Mouse (Mus musculus) limb, embryonic 15.5 days (tissue): ENCODE results near the gene Fam49a. TPM values are rescaled to one million over a fixed set of nuclear protein-coding genes. Genes with fewer than 3 reads are reported as not detected.

Experiments used
- ATAC-seq: fragments of 200-750 bp; cut with Nextera tagmentation; 2 replicates; pipeline ENCODE4 v1.8.0; 2017; ENCODE audit warnings: low read depth, moderate TSS enrichment; ENCODE audit not compliant: insufficient number of reproducible peaks, low FRiP score, low TSS enrichment
- H3K27ac ChIP-seq: fragments of 300-500 bp; sonication (generic); 2 replicates; pipeline ENCODE4 v1.5.1; 2015; ENCODE audit warnings: moderate library complexity, mild to moderate bottlenecking, inconsistent platforms
- H3K27me3 ChIP-seq: fragments of 300-500 bp; sonication (generic); 2 replicates; pipeline ENCODE4 v1.6.1; 2015; ENCODE audit warnings: inconsistent platforms
- H3K36me3 ChIP-seq: fragments of 300-500 bp; sonication (generic); 2 replicates; pipeline ENCODE4 v1.6.1; 2015; ENCODE audit warnings: inconsistent platforms
- H3K4me1 ChIP-seq: fragments of 300-500 bp; sonication (generic); 2 replicates; pipeline ENCODE4 v1.6.1; 2015; ENCODE audit warnings: inconsistent platforms
- H3K4me2 ChIP-seq: fragments of 300-500 bp; sonication (generic); 2 replicates; pipeline ENCODE4 v1.6.1; 2015; ENCODE audit warnings: mild to moderate bottlenecking, inconsistent platforms
- H3K4me3 ChIP-seq: fragments of 300-500 bp; sonication (generic); 2 replicates; pipeline ENCODE4 v1.5.1; 2015; ENCODE audit warnings: mild to moderate bottlenecking, inconsistent platforms
- H3K9ac ChIP-seq: fragments of 300-500 bp; sonication (generic); 2 replicates; pipeline ENCODE4 v1.6.1; 2015; ENCODE audit warnings: inconsistent platforms
- H3K9me3 ChIP-seq: fragments of 300-500 bp; sonication (generic); 2 replicates; pipeline ENCODE4 v1.6.1; 2016; ENCODE audit warnings: inconsistent platforms
- WGBS: fragments of 180-500 bp; shearing (Covaris S2); methylation state at CpG from one replicate; pipeline ENCODE4 v1.1.7; 2015; 5-methylcytosine and 5-hydroxymethylcytosine counted together
- polyA plus RNA-seq: library from polyadenylated mRNA; unstranded; fragments of >200 nt; fragmentation: Nextera tagmentation; extraction: Ambion mirVana; gene quantifications from 2 replicates; pipeline ENCODE4 v1.2.1, GENCODE M21; 2015

Fam49a gene
- polyA plus RNA-seq, 1 experiment from 2014 or later: 9.8 TPM

DNA sequence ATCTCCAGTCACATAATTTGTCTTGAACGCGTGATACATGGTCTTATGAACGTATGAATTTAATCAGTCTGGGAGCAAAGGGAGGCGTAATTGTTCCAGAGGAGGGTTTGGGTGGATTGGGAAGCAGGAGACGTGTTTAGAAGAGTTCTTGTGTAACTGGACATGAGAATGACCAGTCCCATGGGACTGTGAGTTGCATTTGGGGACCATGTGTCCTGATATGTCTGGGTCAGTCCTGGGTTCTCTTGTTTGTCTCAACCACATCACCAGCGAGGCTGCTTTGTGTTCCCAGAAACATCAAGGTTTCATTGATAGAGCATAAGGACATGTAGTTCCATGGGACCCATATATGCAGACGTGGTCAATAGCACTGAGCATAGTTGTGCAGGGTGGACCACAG lies 36.5 kb downstream of the Fam49a start:
- no peak overlapping the region for H3K4me3 ChIP-seq
- H3K36me3 ChIP-seq: no peaks in the 10 kb centered on the region
- no peaks in the 10 kb centered on the region for H3K27me3 ChIP-seq
- peaks cover 11% of the 10 kb centered on the region; the same call in 1 of the 2 replicates for H3K4me1 ChIP-seq
- H3K9me3 ChIP-seq: no peaks in the 10 kb centered on the region
- H3K9ac ChIP-seq: no peak overlapping the region
- 89% methylated on average over 7 of the region's 7 CpGs for WGBS
- ATAC-seq: no peak
- H3K27ac ChIP-seq: no peak overlapping the region
- no peak overlapping the region for H3K4me2 ChIP-seq

GRCm38 (mm10) chr12:12299303-12299702 lies 37.4 kb downstream of the Fam49a start:
- Histone ChIP-seq H3K27me3 (no peaks in the 10 kb centered on the region), H3K9me3 (no peaks in the 10 kb centered on the region)
- no peak for ATAC-seq

DNA sequence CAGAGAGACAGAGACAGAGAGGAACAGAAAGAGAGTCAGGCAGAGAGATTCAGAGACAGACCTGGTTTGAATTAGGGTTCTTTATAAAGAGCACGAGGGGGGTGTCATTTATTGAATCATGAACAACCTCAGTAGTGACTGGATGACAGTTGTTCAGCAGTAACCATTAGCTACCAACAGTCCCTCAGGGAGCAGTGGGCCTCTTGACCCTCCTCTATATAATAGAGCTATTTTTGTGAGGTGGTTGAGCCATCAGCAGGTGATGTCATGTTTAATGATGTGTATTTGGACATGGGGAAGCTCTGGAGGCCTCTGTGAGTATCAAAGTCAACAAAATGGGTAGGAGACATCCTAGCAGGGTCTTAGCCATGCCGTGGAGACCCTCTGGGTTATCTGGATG lies 39.2 kb downstream of the Fam49a start:
- ATAC-seq: no peak
- Histone ChIP-seq H3K4me1 (peaks cover 11% of the 10 kb centered on the region; the same call in 1 of the 2 replicates), H3K27ac (no peak overlapping the region), H3K4me3 (no peak overlapping the region), H3K9me3 (no peaks in the 10 kb centered on the region), H3K9ac (no peak overlapping the region), H3K4me2 (no peak overlapping the region), H3K36me3 (no peaks in the 10 kb centered on the region), H3K27me3 (no peaks in the 10 kb centered on the region)
- 62% methylated on average over 2 of the region's 2 CpGs for WGBS

More at GRCm38 (mm10) chr12:12299303-12299702, 37.4 kb downstream of the Fam49a start:
- Histone ChIP-seq H3K27ac (no peak overlapping the region), H3K36me3 (no peaks in the 10 kb centered on the region), H3K4me3 (no peak overlapping the region), H3K9ac (no peak overlapping the region), H3K4me1 (peaks cover 11% of the 10 kb centered on the region; the same call in 1 of the 2 replicates), H3K4me2 (no peak overlapping the region)
- WGBS: 66% methylated on average over 2 of the region's 2 CpGs

- Histone ChIP-seq H3K4me2 (no peak overlapping the region), H3K9me3 (no peaks in the 10 kb centered on the region), H3K27me3 (no peaks in the 10 kb centered on the region), H3K4me3 (no peak overlapping the region), H3K4me1 (peaks cover 11% of the 10 kb centered on the region; the same call in 1 of the 2 replicates), H3K27ac (no peak overlapping the region), H3K9ac (no peak overlapping the region), H3K36me3 (no peaks in the 10 kb centered on the region)
- WGBS: 28% methylated on average over 4 of the region's 4 CpGs
- no peak for ATAC-seq
These were observed 39.9 kb downstream of the Fam49a start for GRCm38 (mm10) chr12:12301815-12302214.

DNA sequence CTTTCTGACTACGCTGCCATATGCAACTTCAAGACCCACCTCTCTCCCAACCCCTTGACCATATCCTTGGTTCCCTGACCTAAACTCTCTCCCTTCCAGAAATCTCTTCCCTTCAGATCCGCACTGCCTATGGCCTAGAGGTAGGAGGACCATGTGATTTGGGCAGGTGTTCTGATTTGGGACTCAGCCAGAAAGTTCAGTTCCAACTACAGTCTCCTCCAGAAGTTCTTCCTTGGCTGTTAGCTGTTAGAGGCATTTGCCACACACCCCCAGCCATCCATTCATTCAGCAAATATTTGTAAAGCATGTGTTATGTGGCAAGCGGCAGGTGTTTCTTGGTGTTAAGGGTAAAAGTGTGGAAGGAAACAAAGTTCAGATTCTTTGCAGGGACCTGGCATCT lies 44.3 kb downstream of the Fam49a start:
- 75% methylated on average over 3 of the region's 3 CpGs for WGBS
- no peak for ATAC-seq
- H3K9ac ChIP-seq: no peak overlapping the region
- peaks cover 7% of the 10 kb centered on the region; the same call in 1 of the 2 replicates for H3K4me1 ChIP-seq
- H3K27me3 ChIP-seq: no peaks in the 10 kb centered on the region
- no peaks in the 10 kb centered on the region for H3K9me3 ChIP-seq
- no peak overlapping the region for H3K4me3 ChIP-seq
- no peaks in the 10 kb centered on the region for H3K36me3 ChIP-seq
- H3K27ac ChIP-seq: no peak overlapping the region
- H3K4me2 ChIP-seq: no peak overlapping the region

GRCm38 (mm10) chr12:12306814-12307213 lies 44.9 kb downstream of the Fam49a start:
- no peak overlapping the region for H3K4me2 ChIP-seq
- H3K36me3 ChIP-seq: no peaks in the 10 kb centered on the region
- no peak for ATAC-seq
- H3K9ac ChIP-seq: no peak overlapping the region
- no peak overlapping the region for H3K4me3 ChIP-seq
- no peaks in the 10 kb centered on the region for H3K9me3 ChIP-seq
- no peaks in the 10 kb centered on the region for H3K27me3 ChIP-seq
- 0 out of 2 replicates have a peak, but pooled peaks cover 3% of the 10 kb centered on the region for H3K4me1 ChIP-seq
- 81% methylated on average over 6 of the region's 6 CpGs for WGBS
- H3K27ac ChIP-seq: no peak overlapping the region

DNA sequence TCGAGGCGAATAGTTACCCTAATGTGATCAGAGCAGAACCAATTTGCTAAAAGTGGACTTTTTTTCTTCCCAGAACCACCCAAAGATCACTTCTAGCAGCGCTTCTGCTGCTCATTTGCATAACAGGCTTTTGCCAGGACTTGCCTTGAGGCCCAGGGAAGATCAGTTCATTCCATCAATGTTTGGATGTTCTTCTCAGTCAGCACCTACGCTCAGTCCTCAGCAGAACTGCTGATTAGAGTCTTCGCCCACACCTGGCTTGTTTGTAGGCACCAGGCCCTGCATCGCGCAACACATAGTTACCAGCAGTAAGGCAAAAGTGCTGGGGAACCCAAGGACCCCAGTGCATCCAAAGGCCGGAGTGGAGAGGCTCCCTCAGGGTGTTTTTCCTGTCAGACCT lies 45.3 kb downstream of the Fam49a start:
- no peak for ATAC-seq
- no peak overlapping the region for H3K4me2 ChIP-seq
- 80% methylated on average over 8 of the region's 8 CpGs for WGBS

DNA sequence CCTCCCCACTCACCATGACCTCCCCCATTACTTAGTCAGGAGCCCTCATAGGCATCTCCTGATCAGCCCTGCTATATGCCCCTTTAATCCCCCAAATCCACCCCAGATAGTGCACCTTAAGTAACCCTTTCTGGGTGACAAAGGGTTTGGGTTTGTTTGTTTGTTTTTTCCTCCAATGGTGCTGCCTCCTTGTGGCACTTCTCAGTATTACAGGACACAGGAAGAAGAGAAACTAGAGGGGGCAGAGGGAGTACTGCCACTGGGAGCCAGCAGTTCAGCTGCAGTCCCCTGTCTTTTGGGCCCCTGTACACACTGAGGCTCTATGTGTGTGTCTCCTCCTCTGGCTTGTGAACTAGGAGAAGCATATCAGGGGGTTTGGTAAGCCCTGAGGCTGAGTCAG lies 51.5 kb downstream of the Fam49a start:
- ATAC-seq: no peak
- H3K36me3 ChIP-seq: no peaks in the 10 kb centered on the region
- no peaks in the 10 kb centered on the region for H3K9me3 ChIP-seq
- no peaks in the 10 kb centered on the region for H3K27me3 ChIP-seq
- H3K9ac ChIP-seq: no peak overlapping the region
- no peak overlapping the region for H3K4me3 ChIP-seq
- no peaks in the 10 kb centered on the region; the same call in 1 of the 2 replicates for H3K4me1 ChIP-seq
- no peak overlapping the region for H3K27ac ChIP-seq
- H3K4me2 ChIP-seq: no peak overlapping the region

More for the DNA sequence above, 45.3 kb downstream of the Fam49a start:
- Histone ChIP-seq H3K27ac (no peak overlapping the region), H3K4me3 (no peak overlapping the region), H3K4me1 (no peaks in the 10 kb centered on the region), H3K9ac (no peak overlapping the region), H3K9me3 (no peaks in the 10 kb centered on the region), H3K27me3 (no peaks in the 10 kb centered on the region), H3K36me3 (no peaks in the 10 kb centered on the region)

DNA sequence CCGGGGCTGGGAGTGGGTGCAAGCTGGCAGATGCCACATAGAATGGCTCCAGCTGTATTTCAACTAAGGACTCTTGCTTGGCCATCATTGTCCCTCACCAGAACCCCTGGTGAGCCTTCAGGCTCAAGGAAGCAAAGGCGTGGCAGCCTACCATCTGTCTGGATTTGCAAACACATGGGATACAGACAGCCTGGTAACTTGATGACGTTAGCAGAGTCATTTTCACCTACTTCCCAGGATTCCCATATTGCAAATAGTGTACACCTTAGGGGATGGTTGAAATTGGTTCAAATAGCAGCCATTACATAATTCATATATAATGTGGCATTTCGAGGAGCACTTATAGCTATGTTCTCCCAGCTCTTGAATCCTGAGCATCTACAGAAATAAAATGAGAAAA lies 52.0 kb downstream of the Fam49a start:
- Histone ChIP-seq H3K4me3 (no peak overlapping the region), H3K36me3 (no peaks in the 10 kb centered on the region), H3K27me3 (no peaks in the 10 kb centered on the region), H3K27ac (no peak overlapping the region), H3K4me1 (no peaks in the 10 kb centered on the region; the same call in 1 of the 2 replicates), H3K9me3 (no peaks in the 10 kb centered on the region), H3K4me2 (no peak overlapping the region), H3K9ac (no peak overlapping the region)
- 70% methylated on average over 4 of the region's 4 CpGs for WGBS
- no peak for ATAC-seq

GRCm38 (mm10) chr12:12314326-12314725 lies 52.4 kb downstream of the Fam49a start:
- no peaks in the 10 kb centered on the region; the same call in 1 of the 2 replicates for H3K4me1 ChIP-seq
- no peak overlapping the region for H3K9ac ChIP-seq
- no peaks in the 10 kb centered on the region for H3K27me3 ChIP-seq
- no peak overlapping the region for H3K27ac ChIP-seq
- WGBS: 75% methylated on average over 8 of the region's 8 CpGs
- H3K36me3 ChIP-seq: no peaks in the 10 kb centered on the region
- no peak for ATAC-seq
- H3K4me3 ChIP-seq: no peak overlapping the region
- no peak overlapping the region for H3K4me2 ChIP-seq
- H3K9me3 ChIP-seq: no peaks in the 10 kb centered on the region

DNA sequence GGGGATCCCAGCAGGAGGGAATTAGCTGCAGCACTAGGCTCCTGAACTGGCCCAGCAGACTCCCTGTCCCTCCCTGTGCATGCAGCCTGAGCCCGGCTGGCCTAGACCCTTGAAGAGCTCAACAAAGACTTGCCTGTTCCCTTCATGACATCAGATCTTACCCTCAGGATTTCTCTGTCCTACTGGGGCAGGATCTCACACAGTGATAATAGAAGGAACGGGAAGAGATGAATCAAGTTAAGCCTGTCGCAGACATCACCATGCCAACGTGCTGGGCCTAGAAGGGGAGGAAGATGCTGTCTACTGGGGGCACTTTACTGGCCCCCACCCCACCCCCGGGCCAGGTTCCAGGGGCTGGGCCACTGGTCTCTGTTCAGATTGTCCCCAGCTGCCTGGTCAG lies 53.1 kb downstream of the Fam49a start:
- ATAC-seq: no peak
- Histone ChIP-seq H3K4me1 (no peaks in the 10 kb centered on the region; the same call in 1 of the 2 replicates), H3K27me3 (no peaks in the 10 kb centered on the region), H3K4me2 (no peak overlapping the region), H3K36me3 (no peaks in the 10 kb centered on the region), H3K9me3 (no peaks in the 10 kb centered on the region), H3K9ac (no peak overlapping the region), H3K27ac (no peak overlapping the region), H3K4me3 (no peak overlapping the region)
- WGBS: 47% methylated on average over 5 of the region's 5 CpGs

GRCm38 (mm10) chr12:12316956-12317355 lies 55.0 kb downstream of the Fam49a start:
- 52% methylated on average over 6 of the region's 6 CpGs for WGBS
- no peak for ATAC-seq
- H3K9ac ChIP-seq: no peak overlapping the region
- H3K27ac ChIP-seq: no peak overlapping the region
- H3K9me3 ChIP-seq: no peaks in the 10 kb centered on the region
- no peak overlapping the region for H3K4me3 ChIP-seq
- no peaks in the 10 kb centered on the region; the same call in 1 of the 2 replicates for H3K4me1 ChIP-seq
- no peak overlapping the region for H3K4me2 ChIP-seq
- no peaks in the 10 kb centered on the region for H3K36me3 ChIP-seq
- no peaks in the 10 kb centered on the region for H3K27me3 ChIP-seq

- Histone ChIP-seq H3K36me3 (no peaks in the 10 kb centered on the region), H3K27me3 (no peaks in the 10 kb centered on the region), H3K4me1 (no peaks in the 10 kb centered on the region; the same call in 1 of the 2 replicates), H3K27ac (no peak overlapping the region), H3K9me3 (no peaks in the 10 kb centered on the region), H3K4me2 (no peak overlapping the region), H3K9ac (no peak overlapping the region), H3K4me3 (no peak overlapping the region)
- no peak for ATAC-seq
- 83% methylated on average over 7 of the region's 7 CpGs for WGBS
These were observed 55.7 kb downstream of the Fam49a start for GRCm38 (mm10) chr12:12317606-12318005.
